Mouse (Mus musculus): ENCODE measurements around the gene Dusp7.

- no peak for TF ChIP-seq CTCF (IDR thresholded peaks at IDR 0.05; ENCODE audit: insufficient read depth, low read length)
- TF ChIP-seq POLR2A (IDR thresholded peaks at IDR 0.05; ENCODE audit: borderline replicate concordance, extremely low read depth, low read depth, low read length), result no peak
These were observed 28.7 kb upstream of the Dusp7 start for GRCm38 (mm10) chr9:106339730-106340129.
